Mouse (Mus musculus) MEL (cell line): ENCODE measurements at regions not wholly inside any gene's neighbourhood (a gene's known extent, or its start where the extent isn't known, plus 50 kb on each side); places are given as distances from the start of the nearest gene placed in this dataset.

Source experiments
- DNase-seq: peaks from one replicate; pipeline ENCODE4 v3.0.0; 2011; ENCODE audit warnings: low read depth, low spot score
- H3K27ac ChIP-seq: 2 replicates; pipeline ENCODE4 v1.5.1; 2012; ENCODE audit warnings: low read depth, mild to moderate bottlenecking, control low read depth, low read length, moderate library complexity; ENCODE audit not compliant: control insufficient read depth
- H3K27me3 ChIP-seq, 2 experiments: fragments of 150-350 bp in 1 of 2; sonication (generic) in 1 of 2; 2 replicates each; pipeline ENCODE4 v1.6.1; 2012; ENCODE audit warnings: low read length in 2 of 2, mild to moderate bottlenecking in 2 of 2, improper control_type of control experiment in 1 of 2, moderate library complexity in 1 of 2; ENCODE audit not compliant: insufficient read depth in 2 of 2, control insufficient read depth in 1 of 2
- H3K36me3 ChIP-seq, 2 experiments: 2 replicates each; pipeline ENCODE4 v1.6.1; 2012 to 2014; ENCODE audit warnings: low read length in 2 of 2, improper control_type of control experiment in 1 of 2, inconsistent platforms in 1 of 2, mild to moderate bottlenecking in 1 of 2; ENCODE audit not compliant: insufficient read depth in 2 of 2, control insufficient read depth in 1 of 2
- H3K4me1 ChIP-seq, 2 experiments: fragments of 150-350 bp in 1 of 2; sonication (generic) in 1 of 2; 2 replicates each; pipeline ENCODE4 v1.6.1; 2012; ENCODE audit warnings: low read length in 2 of 2, improper control_type of control experiment in 1 of 2, mild to moderate bottlenecking in 1 of 2; ENCODE audit not compliant: insufficient read depth in 2 of 2, control insufficient read depth in 1 of 2
- H3K4me3 ChIP-seq, 2 experiments: fragments of 150-350 bp in 1 of 2; sonication (generic) in 1 of 2; 2 replicates each; pipeline ENCODE4 v1.5.1; 2012; ENCODE audit warnings: low read depth in 2 of 2, low read length in 2 of 2, mild to moderate bottlenecking in 2 of 2, moderate library complexity in 2 of 2, control low read depth in 1 of 2, improper control_type of control experiment in 1 of 2; ENCODE audit not compliant: control insufficient read depth in 1 of 2, insufficient read depth in 1 of 2
- H3K79me2 ChIP-seq: 2 replicates; pipeline ENCODE4 v1.6.1; 2012; ENCODE audit warnings: mild to moderate bottlenecking, low read length, moderate library complexity; ENCODE audit not compliant: control insufficient read depth, poor library complexity, insufficient read depth
- H3K9ac ChIP-seq: 2 replicates; pipeline ENCODE4 v1.6.1; 2012; ENCODE audit warnings: low read depth, mild to moderate bottlenecking, control low read depth, low read length, moderate library complexity; ENCODE audit not compliant: control insufficient read depth, poor library complexity, severe bottlenecking
- H3K9me3 ChIP-seq: fragments of 150-350 bp; sonication (generic); replicated peaks from 2 replicates; pipeline ENCODE4 v1.6.1; 2012; ENCODE audit warnings: mild to moderate bottlenecking, low read length, improper control_type of control experiment, moderate library complexity; ENCODE audit not compliant: insufficient read depth
- BHLHE40 ChIP-seq: IDR thresholded peaks from 2 replicates; pipeline ENCODE4 v1.6.1; 2012; ENCODE audit warnings: low read depth, mild to moderate bottlenecking, inconsistent platforms, low read length, improper control_type of control experiment, borderline replicate concordance
- CHD1 ChIP-seq: IDR thresholded peaks from 2 replicates; pipeline ENCODE4 v1.6.1; 2012; ENCODE audit warnings: low read depth, mild to moderate bottlenecking, inconsistent platforms, low read length, improper control_type of control experiment
- EP300 ChIP-seq, 2 experiments: IDR thresholded peaks; 2 replicates each; pipeline ENCODE4 v1.6.1; 2011; ENCODE audit warnings: improper control_type of control experiment in 2 of 2, low read length in 2 of 2, low read depth in 1 of 2, mild to moderate bottlenecking in 1 of 2
- GATA1 ChIP-seq: IDR thresholded peaks from 2 replicates; pipeline ENCODE4 v1.6.1; 2011; ENCODE audit warnings: low read depth, low read length, improper control_type of control experiment
- JUND ChIP-seq: IDR thresholded peaks from 2 replicates; pipeline ENCODE4 v1.6.1; 2011; ENCODE audit warnings: low read depth, mild to moderate bottlenecking, improper control_type of control experiment, low read length
- KAT2A ChIP-seq: conservative IDR thresholded peaks from 2 replicates; pipeline ENCODE4 v1.6.1; 2012; ENCODE audit warnings: low read depth, low read length, improper control_type of control experiment, inconsistent platforms
- MAFK ChIP-seq: IDR thresholded peaks from 2 replicates; pipeline ENCODE4 v1.6.1; 2011; ENCODE audit warnings: low read depth, mild to moderate bottlenecking, low read length, improper control_type of control experiment, borderline replicate concordance
- MAX ChIP-seq: IDR thresholded peaks from 2 replicates; pipeline ENCODE4 v1.6.1; 2011; ENCODE audit warnings: low read length, improper control_type of control experiment
- MEF2A ChIP-seq: IDR thresholded peaks from 2 replicates; pipeline ENCODE4 v1.6.1; 2014; ENCODE audit warnings: low read depth, mild to moderate bottlenecking, inconsistent platforms, low read length, improper control_type of control experiment; ENCODE audit not compliant: poor library complexity, insufficient replicate concordance, severe bottlenecking; ENCODE audit errors: extremely low read depth
- MXI1 ChIP-seq: IDR thresholded peaks from 2 replicates; pipeline ENCODE4 v1.6.1; 2011; ENCODE audit warnings: mild to moderate bottlenecking, low read depth, low read length, improper control_type of control experiment
- MYB ChIP-seq: IDR thresholded peaks from 2 replicates; pipeline ENCODE4 v1.6.1; 2011; ENCODE audit warnings: mild to moderate bottlenecking, low read depth, low read length, improper control_type of control experiment
- MYC ChIP-seq: IDR thresholded peaks from 2 replicates; pipeline ENCODE4 v1.6.1; 2011; ENCODE audit warnings: low read depth, mild to moderate bottlenecking, low read length, improper control_type of control experiment, moderate library complexity
- POLR2AphosphoS5 ChIP-seq: IDR thresholded peaks from 2 replicates; pipeline ENCODE4 v1.6.1; 2012; ENCODE audit warnings: low read depth, borderline replicate concordance, mild to moderate bottlenecking, inconsistent platforms, low read length, moderate library complexity, mixed read lengths
- RAD21 ChIP-seq: IDR thresholded peaks from 2 replicates; pipeline ENCODE4 v1.6.1; 2011; ENCODE audit warnings: mild to moderate bottlenecking, low read depth, low read length, improper control_type of control experiment
- RCOR1 ChIP-seq: IDR thresholded peaks from 2 replicates; pipeline ENCODE4 v1.6.1; 2012; ENCODE audit warnings: low read depth, mild to moderate bottlenecking, inconsistent platforms, low read length, improper control_type of control experiment
- SIN3A ChIP-seq: IDR thresholded peaks from 2 replicates; pipeline ENCODE4 v1.6.1; 2012; ENCODE audit warnings: low read length, improper control_type of control experiment, inconsistent platforms
- SMC3 ChIP-seq: IDR thresholded peaks from 2 replicates; pipeline ENCODE4 v1.6.1; 2011; ENCODE audit warnings: low read depth, low read length, improper control_type of control experiment
- TBP ChIP-seq: IDR thresholded peaks from 2 replicates; pipeline ENCODE4 v1.8.0; 2011; ENCODE audit warnings: low read depth, low read length, improper control_type of control experiment
- UBTF ChIP-seq: IDR thresholded peaks from 2 replicates; pipeline ENCODE4 v1.6.1; 2012; ENCODE audit warnings: low read depth, mild to moderate bottlenecking, inconsistent platforms, low read length, improper control_type of control experiment, moderate library complexity, borderline replicate concordance; ENCODE audit not compliant: insufficient read depth
- USF2 ChIP-seq, 2 experiments: IDR thresholded peaks; 2 replicates each; pipeline ENCODE4 v1.6.1; 2011 to 2012; ENCODE audit warnings: improper control_type of control experiment in 2 of 2, low read length in 2 of 2, borderline replicate concordance in 1 of 2, inconsistent platforms in 1 of 2, low read depth in 1 of 2, mild to moderate bottlenecking in 1 of 2; ENCODE audit not compliant: insufficient read depth in 1 of 2
- ZC3H11A ChIP-seq: IDR thresholded peaks from 2 replicates; pipeline ENCODE4 v1.6.1; 2012; ENCODE audit warnings: low read depth, mild to moderate bottlenecking, inconsistent platforms, low read length, improper control_type of control experiment
- ZKSCAN1 ChIP-seq: IDR thresholded peaks from 2 replicates; pipeline ENCODE4 v1.6.1; 2012; ENCODE audit warnings: low read depth, mild to moderate bottlenecking, inconsistent platforms, low read length, improper control_type of control experiment, moderate library complexity

DNA sequence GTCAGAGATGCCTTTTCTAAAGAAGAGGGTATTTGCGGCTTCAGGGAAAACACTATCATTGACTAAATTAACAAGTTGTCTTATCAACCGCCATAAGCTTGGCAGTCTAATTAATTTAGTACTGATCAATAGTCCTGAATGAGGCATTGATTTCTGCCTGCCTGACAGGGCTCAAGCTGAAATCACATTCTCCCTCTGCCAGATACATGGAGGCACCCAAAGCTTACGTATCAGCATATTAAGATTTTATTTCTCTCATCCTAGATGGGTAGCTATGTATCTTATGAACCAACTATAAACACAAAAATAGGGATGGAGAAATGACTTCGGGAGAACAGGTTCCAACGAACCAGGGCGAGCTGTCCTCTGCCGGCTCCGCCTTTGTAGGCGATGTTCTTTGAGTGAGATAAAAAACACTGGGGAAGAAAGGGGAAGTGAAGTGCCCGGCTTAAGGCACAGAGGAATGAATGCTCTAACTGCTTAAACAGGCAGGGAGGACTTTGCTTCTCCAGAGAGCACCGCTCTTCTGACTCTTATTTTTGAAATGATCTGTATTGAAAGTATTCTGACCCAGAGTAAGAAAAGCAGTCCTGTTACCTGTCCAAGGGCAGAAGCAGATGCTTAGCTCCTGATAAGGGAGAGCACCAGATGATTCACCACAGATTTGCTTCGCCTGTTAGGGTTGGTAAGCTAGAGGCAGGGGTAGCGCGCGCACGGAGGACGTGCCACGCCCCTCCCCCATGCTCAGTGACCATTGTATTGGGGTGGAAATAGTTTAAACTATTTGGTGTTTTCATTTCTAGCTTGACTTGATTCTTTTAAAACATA, 78.3 kb upstream of the Otx2 start:
- H3K36me3 ChIP-seq, result no peaks in the 10 kb centered on the region
- no peak overlapping the region for H3K27ac ChIP-seq
- no peaks in the 10 kb centered on the region for H3K79me2 ChIP-seq
- H3K9me3 ChIP-seq, result no peaks in the 10 kb centered on the region
- H3K4me3 ChIP-seq, result no peak overlapping the region
- TF ChIP-seq MYB, result no peak
- TF ChIP-seq MXI1, result no peak
- TF ChIP-seq TBP, result no peak
- TF ChIP-seq RCOR1, result no peak
- TF ChIP-seq JUND, result no peak
- TF ChIP-seq RAD21, result no peak
- no peak for TF ChIP-seq MEF2A
- no peak for TF ChIP-seq ZC3H11A
- TF ChIP-seq USF2 (IDR thresholded peaks at IDR 0.05; ENCODE audit: borderline replicate concordance in 1 of 2, insufficient read depth in 1 of 2, low read depth in 1 of 2, low read length in 2 of 2), result no peak
- TF ChIP-seq KAT2A, result no peak
- no peak for TF ChIP-seq GATA1
- no peak for TF ChIP-seq SMC3
- no peak for TF ChIP-seq BHLHE40
- no peaks in the 10 kb centered on the region for H3K4me1 ChIP-seq
- H3K9ac ChIP-seq, result no peak overlapping the region
- peak; percentile 12 for DNase-seq
- H3K27me3 ChIP-seq, result no peaks in the 10 kb centered on the region

DNA sequence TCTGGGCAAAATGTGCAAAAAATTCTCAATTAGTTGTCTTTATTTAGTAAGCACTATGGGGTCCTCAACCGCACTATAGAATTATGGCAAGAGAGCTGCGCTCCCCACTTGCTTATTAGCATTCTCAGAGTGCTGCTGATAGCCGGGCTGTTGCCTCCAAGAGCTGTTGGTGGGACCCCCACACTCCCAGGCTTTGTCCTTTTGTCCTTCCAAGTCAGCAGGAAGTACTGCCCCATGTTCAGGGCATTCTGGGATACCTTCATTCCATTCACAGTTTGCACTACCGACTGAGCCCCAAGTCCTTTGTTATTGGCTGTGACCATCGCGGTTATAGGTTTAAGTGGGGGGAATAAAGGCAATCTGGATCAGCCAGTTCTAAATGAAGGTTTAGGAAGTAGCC, 77.4 kb upstream of the Otx2 start:
- Histone ChIP-seq H3K4me3 (no peak overlapping the region), H3K79me2 (no peaks in the 10 kb centered on the region), H3K27ac (no peak overlapping the region), H3K4me1 (no peaks in the 10 kb centered on the region), H3K9me3 (no peaks in the 10 kb centered on the region), H3K36me3 (no peaks in the 10 kb centered on the region), H3K27me3 (no peaks in the 10 kb centered on the region), H3K9ac (no peak overlapping the region)
- TF ChIP-seq MAFK (no peak), POLR2AphosphoS5 (no peak), UBTF (no peak), MXI1 (no peak), MAX (no peak), MYC (no peak), SIN3A (no peak), CHD1 (no peak), EP300 (IDR thresholded peaks at IDR 0.05; ENCODE audit: low read depth in 1 of 2, low read length in 2 of 2) (no peak), SMC3 (no peak), ZKSCAN1 (no peak), GATA1 (no peak)
- no peak for DNase-seq
